Mouse (Mus musculus) thymus, postnatal 10 days (tissue): ENCODE measurements around the gene Ptpn20.

Experiments
- DNase-seq, 2 experiments: peaks; one replicate each; pipeline ENCODE4 v3.0.0; 2021; ENCODE audit warnings: low spot score in 2 of 2

Ptpn20 gene

DNA sequence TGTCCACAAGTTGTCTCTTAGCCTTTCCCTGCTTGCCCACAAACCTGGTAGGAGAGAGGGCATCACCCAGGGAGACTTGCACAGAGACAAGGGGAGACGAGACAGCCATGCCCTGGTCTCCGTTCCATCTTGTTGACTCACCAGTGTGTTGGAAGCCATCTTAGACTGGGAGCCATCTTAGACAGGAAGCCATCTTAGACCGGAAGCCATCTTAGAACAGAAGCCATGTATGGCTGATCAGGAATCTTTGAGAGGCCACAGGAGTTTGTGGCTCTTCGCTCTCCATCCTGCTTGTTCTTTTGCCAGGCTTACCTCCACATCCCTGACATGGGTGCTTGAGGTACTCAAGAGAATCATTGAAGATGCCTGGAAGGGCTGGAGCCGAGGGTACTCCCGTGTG, 89.0 kb downstream of the Ptpn20 start:
- DNase-seq, result no peak

GRCm38 (mm10) chr14:33678740-33679139, 89.7 kb downstream of the Ptpn20 start:
- DNase-seq, result no peak

GRCm38 (mm10) chr14:33680621-33681020, 91.6 kb downstream of the Ptpn20 start:
- DNase-seq, result no peak

DNA sequence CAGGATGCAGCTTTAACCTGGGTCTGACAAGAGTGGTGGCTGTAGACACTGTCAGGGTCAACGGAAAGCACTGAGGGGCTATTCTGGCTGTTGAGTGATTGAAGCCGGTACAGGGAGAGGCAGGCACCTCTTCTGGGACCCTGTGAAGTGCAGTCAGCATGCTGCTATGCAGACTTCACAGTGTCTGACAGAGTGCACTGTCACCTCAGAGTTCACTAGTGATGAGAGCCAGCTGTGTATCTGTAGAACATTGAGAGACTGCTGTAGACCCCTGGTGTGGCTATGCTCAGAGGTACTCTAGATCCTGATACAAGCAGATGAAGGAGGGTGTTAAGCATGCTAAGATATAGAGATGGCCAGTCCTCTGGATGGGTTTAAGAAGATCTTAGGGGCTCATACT, 93.8 kb downstream of the Ptpn20 start:
- DNase-seq, result no peak

DNA sequence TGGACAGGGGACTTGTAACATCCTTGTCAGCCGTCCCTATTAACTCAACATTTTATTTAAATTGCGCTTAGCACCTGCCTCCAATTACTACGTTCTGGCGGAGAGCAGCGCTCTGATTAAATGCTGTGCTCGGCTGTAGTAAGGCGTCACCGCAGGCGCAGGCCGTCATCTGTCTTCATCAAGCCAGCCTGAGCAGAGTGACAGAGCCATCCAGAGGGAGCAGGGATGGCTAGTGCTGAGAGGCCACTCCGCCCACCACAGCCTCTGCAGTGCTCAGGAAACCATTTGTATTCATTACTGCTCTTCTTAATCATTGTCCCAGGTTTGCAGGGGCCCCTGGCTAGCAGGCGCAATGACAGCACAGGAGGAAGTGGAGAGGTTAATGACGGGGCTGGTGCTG, 94.7 kb downstream of the Ptpn20 start:
- no peak for DNase-seq

- no peak for DNase-seq
These were observed 98.5 kb downstream of the Ptpn20 start for GRCm38 (mm10) chr14:33687444-33688028.

DNA sequence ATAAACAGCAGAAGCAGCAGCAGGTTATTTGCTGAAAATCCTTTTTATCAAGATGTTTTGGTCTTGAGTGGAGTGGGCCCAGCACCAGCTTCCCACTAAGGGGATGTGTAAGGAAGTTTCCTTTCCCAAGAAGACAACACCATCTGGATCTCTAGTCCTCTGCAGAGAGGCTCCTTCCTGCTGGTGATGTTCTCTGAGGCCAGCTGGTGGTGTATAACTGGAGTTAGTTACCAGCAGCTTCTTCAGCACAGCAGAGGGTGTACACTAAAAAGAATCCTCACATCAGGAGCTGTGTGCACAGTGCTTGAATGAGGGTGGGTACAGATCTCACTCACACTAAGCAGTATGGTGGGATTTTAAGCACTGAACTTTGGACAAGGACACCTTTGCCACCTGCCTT, 100.0 kb downstream of the Ptpn20 start:
- DNase-seq, result no peak
